Mouse (Mus musculus) myocyte (in vitro differentiated cells): Measurements from ENCODE around the gene Txndc17. TPM values are rescaled to one million over a fixed set of nuclear protein-coding genes. Genes with fewer than 3 reads are reported as not detected.

Experiments
- H3K27me3 ChIP-seq: one replicate; pipeline ENCODE4 v1.6.1; 2011; ENCODE audit not compliant: control insufficient read depth, insufficient read depth, insufficient read length
- H3K36me3 ChIP-seq: one replicate; pipeline ENCODE4 v1.6.1; 2011; ENCODE audit not compliant: control insufficient read depth, insufficient read depth
- H3K4me2 ChIP-seq: one replicate; pipeline ENCODE4 v1.6.1; 2011; ENCODE audit warnings: low read depth, control low read depth
- H3K4me3 ChIP-seq: one replicate; pipeline ENCODE4 v1.5.1; 2011; ENCODE audit warnings: mild to moderate bottlenecking, control low read depth, moderate library complexity
- H3K79me2 ChIP-seq: one replicate; pipeline ENCODE4 v1.6.1; 2011; ENCODE audit not compliant: control insufficient read depth, insufficient read depth
- H3ac ChIP-seq: one replicate; pipeline ENCODE4 v1.6.1; 2011; ENCODE audit not compliant: control insufficient read depth, insufficient read length
- CEBPB ChIP-seq: IDR thresholded peaks from 2 replicates; pipeline ENCODE4 v1.6.1; 2011; ENCODE audit warnings: mild to moderate bottlenecking, moderate library complexity; ENCODE audit not compliant: poor library complexity, insufficient read depth, severe bottlenecking
- E2F4 ChIP-seq: IDR thresholded peaks from one replicate; pipeline ENCODE4 v1.6.1; 2011; ENCODE audit warnings: mild to moderate bottlenecking, control low read depth, moderate library complexity; ENCODE audit not compliant: insufficient read depth
- MAX ChIP-seq: IDR thresholded peaks from one replicate; pipeline ENCODE4 v1.6.1; 2011; ENCODE audit warnings: low read depth, mild to moderate bottlenecking, control low read depth
- MYOD1 ChIP-seq, 3 experiments: IDR thresholded peaks; one replicate each; pipeline ENCODE4 v1.6.1; 2011; ENCODE audit warnings: control low read depth in 2 of 3, low read depth in 2 of 3, mild to moderate bottlenecking in 2 of 3, moderate library complexity in 1 of 3; ENCODE audit not compliant: insufficient read length in 2 of 3, control insufficient read depth in 1 of 3
- MYOG ChIP-seq, 3 experiments: IDR thresholded peaks; one replicate each; pipeline ENCODE4 v1.6.1; 2011; ENCODE audit warnings: control low read depth in 2 of 3, low read depth in 2 of 3, mild to moderate bottlenecking in 2 of 3; ENCODE audit not compliant: insufficient read length in 2 of 3, control insufficient read depth in 1 of 3, insufficient read depth in 1 of 3
- POLR2A ChIP-seq: IDR thresholded peaks from one replicate; pipeline ENCODE4 v1.6.1; 2011; ENCODE audit warnings: low read depth, mild to moderate bottlenecking, control low read depth, moderate library complexity; ENCODE audit not compliant: insufficient read length
- POLR2AphosphoS2 ChIP-seq: IDR thresholded peaks from one replicate; pipeline ENCODE4 v1.6.1; 2011; ENCODE audit warnings: low read depth, control low read depth; ENCODE audit not compliant: insufficient read length
- REST ChIP-seq: IDR thresholded peaks from one replicate; pipeline ENCODE4 v1.6.1; 2011; ENCODE audit warnings: mild to moderate bottlenecking, control low read depth, moderate library complexity; ENCODE audit not compliant: insufficient read depth, insufficient read length
- SRF ChIP-seq: IDR thresholded peaks from one replicate; pipeline ENCODE4 v1.6.1; 2011; ENCODE audit warnings: low read depth; ENCODE audit not compliant: control insufficient read depth, insufficient read length
- TCF12 ChIP-seq: IDR thresholded peaks from one replicate; pipeline ENCODE4 v1.6.1; 2011; ENCODE audit warnings: mild to moderate bottlenecking, control low read depth; ENCODE audit not compliant: poor library complexity, insufficient read depth, severe bottlenecking
- TCF3 ChIP-seq: IDR thresholded peaks from one replicate; pipeline ENCODE4 v1.6.1; 2011; ENCODE audit warnings: low read depth, control low read depth; ENCODE audit not compliant: insufficient read length
- USF1 ChIP-seq: IDR thresholded peaks from one replicate; pipeline ENCODE4 v1.6.1; 2011; ENCODE audit warnings: low read depth, mild to moderate bottlenecking, control low read depth, moderate library complexity
- polyA plus RNA-seq: library from polyadenylated mRNA; unstranded; fragments of >200 nt; fragmentation: generic; extraction: Trizol; gene quantifications from one replicate; pipeline ENCODE4 v1.2.1, GENCODE M21; 2012; ENCODE audit warnings: missing spikeins

The Txndc17 gene
- polyA plus RNA-seq, 1 experiment = 110 TPM

GRCm38 (mm10) chr11:72228513-72228912 is 21.2 kb downstream of the Txndc17 start:
- no peak overlapping the region for H3K4me3 ChIP-seq
- peak in 2 of 3 experiments; percentile 25 to 56 for TF ChIP-seq MYOD1 (IDR thresholded peaks at IDR 0.05; ENCODE audit: control insufficient read depth in 1 of 3, insufficient read length in 2 of 3, low read depth in 2 of 3)
- TF ChIP-seq MYOG (IDR thresholded peaks at IDR 0.05; ENCODE audit: control insufficient read depth in 1 of 3, insufficient read depth in 1 of 3, insufficient read length in 2 of 3, low read depth in 2 of 3) = peak in 2 of 3 experiments; percentile 71 to 73
- TF ChIP-seq USF1 = no peak
- H3K79me2 ChIP-seq = no peaks in the 10 kb centered on the region
- no peaks in the 10 kb centered on the region for H3K36me3 ChIP-seq
- H3ac ChIP-seq = no peak overlapping the region
- H3K27me3 ChIP-seq = no peaks in the 10 kb centered on the region
- H3K4me2 ChIP-seq = no peak overlapping the region

GRCm38 (mm10) chr11:72232068-72232467 is 24.7 kb downstream of the Txndc17 start:
- Histone ChIP-seq H3ac (no peak overlapping the region), H3K79me2 (no peaks in the 10 kb centered on the region), H3K4me3 (no peak overlapping the region), H3K4me2 (no peak overlapping the region), H3K27me3 (no peaks in the 10 kb centered on the region), H3K36me3 (no peaks in the 10 kb centered on the region)
- TF ChIP-seq TCF3 = no peak
- TF ChIP-seq CEBPB = no peak
- TF ChIP-seq POLR2AphosphoS2 = no peak
- no peak for TF ChIP-seq REST
- TF ChIP-seq POLR2A = no peak

- Histone ChIP-seq H3K79me2 (no peaks in the 10 kb centered on the region), H3K4me2 (no peak overlapping the region), H3K36me3 (no peaks in the 10 kb centered on the region), H3K4me3 (no peak overlapping the region), H3K27me3 (no peaks in the 10 kb centered on the region), H3ac (no peak overlapping the region)
- TF ChIP-seq TCF12 = no peak
Measured at GRCm38 (mm10) chr11:72232991-72233390, 25.6 kb downstream of the Txndc17 start.

GRCm38 (mm10) chr11:72234013-72234412 is 26.7 kb downstream of the Txndc17 start:
- Histone ChIP-seq H3K4me2 (peak overlapping the region; percentile 21), H3K4me3 (no peak overlapping the region)
- TF ChIP-seq E2F4 = no peak
- no peak for TF ChIP-seq POLR2A
- no peak for TF ChIP-seq REST
- TF ChIP-seq MYOG (IDR thresholded peaks at IDR 0.05; ENCODE audit: control insufficient read depth in 1 of 3, insufficient read depth in 1 of 3, insufficient read length in 2 of 3, low read depth in 2 of 3) = peak; percentile 82 to 96 (median 83)
- TF ChIP-seq TCF12 = peak; percentile 36
- peak; percentile 17 to 77 (median 71) for TF ChIP-seq MYOD1 (IDR thresholded peaks at IDR 0.05; ENCODE audit: control insufficient read depth in 1 of 3, insufficient read length in 2 of 3, low read depth in 2 of 3)
- peak; percentile 69 for TF ChIP-seq TCF3
- TF ChIP-seq MAX = no peak
- TF ChIP-seq CEBPB = no peak
- peak; percentile 11 for TF ChIP-seq SRF
- TF ChIP-seq USF1 = no peak
- no peak for TF ChIP-seq POLR2AphosphoS2

GRCm38 (mm10) chr11:72240062-72240860 is 32.9 kb downstream of the Txndc17 start:
- H3K4me3 ChIP-seq = no peak overlapping the region
- H3K4me2 ChIP-seq = no peak overlapping the region
- no peaks in the 10 kb centered on the region for H3K79me2 ChIP-seq
- no peak for TF ChIP-seq MAX
- TF ChIP-seq TCF12 = no peak
- TF ChIP-seq E2F4 = no peak
- no peak for TF ChIP-seq MYOD1 (IDR thresholded peaks at IDR 0.05; ENCODE audit: control insufficient read depth in 1 of 3, insufficient read length in 2 of 3, low read depth in 2 of 3)
- TF ChIP-seq TCF3 = no peak
- TF ChIP-seq USF1 = no peak
- TF ChIP-seq SRF = no peak
- TF ChIP-seq MYOG (IDR thresholded peaks at IDR 0.05; ENCODE audit: control insufficient read depth in 1 of 3, insufficient read depth in 1 of 3, insufficient read length in 2 of 3, low read depth in 2 of 3) = no peak
- no peak for TF ChIP-seq REST
- TF ChIP-seq POLR2AphosphoS2 = no peak
- no peak overlapping the region for H3ac ChIP-seq
- H3K36me3 ChIP-seq = no peaks in the 10 kb centered on the region
- H3K27me3 ChIP-seq = peaks cover 4% of the 10 kb centered on the region

More at GRCm38 (mm10) chr11:72234013-72234412, 26.7 kb downstream of the Txndc17 start:
- Histone ChIP-seq H3K79me2 (no peaks in the 10 kb centered on the region), H3K36me3 (no peaks in the 10 kb centered on the region), H3ac (no peak overlapping the region), H3K27me3 (no peaks in the 10 kb centered on the region)
